Mouse (Mus musculus): Measurements from ENCODE around the gene Zfp687. TPM values are rescaled to one million over a fixed set of nuclear protein-coding genes. Genes with fewer than 3 reads are reported as not detected.

The Zfp687 gene
- total and polyA plus RNA-seq, 2 experiments from 2014 or later: 13.1 to 23.1 TPM

DNA sequence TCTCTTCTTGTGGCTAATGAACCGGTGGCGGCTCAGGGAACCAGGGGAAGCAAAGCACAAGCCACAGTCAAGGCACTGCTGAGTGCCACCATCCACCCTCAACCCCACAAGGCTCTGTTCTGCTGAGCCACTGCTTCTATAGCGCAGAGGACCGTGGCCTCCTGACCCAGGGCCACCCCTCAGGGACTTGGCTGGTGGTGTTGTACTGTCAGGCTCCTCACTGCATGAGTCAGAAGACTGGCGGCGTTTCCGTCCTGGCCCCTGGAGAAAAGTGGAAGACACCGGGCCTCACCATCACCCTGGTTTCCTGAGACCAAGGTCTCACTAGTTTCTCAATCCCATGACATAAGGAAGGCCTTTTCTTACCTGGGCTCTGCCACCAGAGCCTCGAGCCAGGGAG lies 7.5 kb downstream of the Zfp687 start:
- 88% methylated on average over 9 of the region's 9 CpGs for whole genome bisulfite sequencing
- Histone ChIP-seq H3K27ac (ENCODE audit: low read depth, low read length) (no peak overlapping the region), H3K27me3 (ENCODE audit: insufficient read depth, low read length) (no peaks in the 10 kb centered on the region), H3K4me1 (ENCODE audit: insufficient read depth) (no peaks in the 10 kb centered on the region), H3K9ac (no peak overlapping the region), H3K4me2 (ENCODE audit: low read depth) (no peak overlapping the region), H3K36me3 (ENCODE audit: insufficient read depth) (peaks cover 82% of the 10 kb centered on the region), H3K9me3 (ENCODE audit: low read length) (no peaks in the 10 kb centered on the region), H3K4me3 (ENCODE audit: low read depth, low read length) (no peak overlapping the region)
- DNase-seq: no peak
- ATAC-seq: no peak
- no peak for TF ChIP-seq CTCF (IDR thresholded peaks at IDR 0.05; ENCODE audit: low read depth)

- no peak overlapping the region for H3K4me2 ChIP-seq (ENCODE audit: low read depth)
- no peak overlapping the region for H3K4me3 ChIP-seq (ENCODE audit: low read depth, low read length)
- H3K27me3 ChIP-seq (ENCODE audit: insufficient read depth, low read length): no peaks in the 10 kb centered on the region
- H3K9me3 ChIP-seq (ENCODE audit: low read length): no peaks in the 10 kb centered on the region
- no peaks in the 10 kb centered on the region for H3K4me1 ChIP-seq (ENCODE audit: insufficient read depth)
- no peak overlapping the region for H3K27ac ChIP-seq (ENCODE audit: low read depth, low read length)
- ATAC-seq: no peak
- no peak for DNase-seq
- H3K9ac ChIP-seq: no peak overlapping the region
- H3K36me3 ChIP-seq (ENCODE audit: insufficient read depth): peaks cover 84% of the 10 kb centered on the region
- no peak for TF ChIP-seq CTCF (IDR thresholded peaks at IDR 0.05; ENCODE audit: low read depth)
- WGBS: 84% methylated on average over 3 of the region's 3 CpGs
These were observed 9.6 kb downstream of the Zfp687 start for GRCm38 (mm10) chr3:95005651-95006050.

DNA sequence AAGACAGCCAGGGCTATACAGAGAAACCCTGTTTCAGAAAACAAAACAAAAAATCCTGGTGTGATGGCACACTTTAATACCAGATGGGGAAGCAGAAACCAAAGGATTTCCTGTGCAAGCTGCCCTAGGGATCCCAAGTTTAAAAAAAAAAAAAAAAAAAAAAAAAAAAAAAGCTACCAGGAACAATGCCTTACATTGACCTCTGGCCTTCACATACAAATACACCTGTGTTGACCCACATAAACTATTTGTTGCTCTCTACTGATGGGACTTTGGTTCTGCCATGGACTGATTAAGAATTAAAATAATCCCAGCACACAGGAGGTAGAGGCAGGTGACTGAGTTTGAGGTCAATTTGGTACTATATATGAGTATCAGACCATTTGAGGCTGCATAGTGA lies 12.0 kb downstream of the Zfp687 start:
- no peak overlapping the region for H3K4me3 ChIP-seq (ENCODE audit: low read depth, low read length)
- no peak for DNase-seq
- H3K4me2 ChIP-seq (ENCODE audit: low read depth): no peak overlapping the region
- TF ChIP-seq CTCF (IDR thresholded peaks at IDR 0.05; ENCODE audit: low read depth): no peak
- H3K36me3 ChIP-seq (ENCODE audit: insufficient read depth): peaks cover 79% of the 10 kb centered on the region
- H3K9ac ChIP-seq: no peak overlapping the region
- H3K27ac ChIP-seq (ENCODE audit: low read depth, low read length): no peak overlapping the region
- no peaks in the 10 kb centered on the region for H3K27me3 ChIP-seq (ENCODE audit: insufficient read depth, low read length)
- no peaks in the 10 kb centered on the region for H3K4me1 ChIP-seq (ENCODE audit: insufficient read depth)
- no peak for ATAC-seq
- H3K9me3 ChIP-seq (ENCODE audit: low read length): no peaks in the 10 kb centered on the region

- Histone ChIP-seq H3K9ac (no peak overlapping the region), H3K27ac (ENCODE audit: low read depth, low read length) (no peak overlapping the region), H3K4me1 (ENCODE audit: insufficient read depth) (no peaks in the 10 kb centered on the region), H3K27me3 (ENCODE audit: insufficient read depth, low read length) (no peaks in the 10 kb centered on the region), H3K4me3 (ENCODE audit: low read depth, low read length) (no peak overlapping the region), H3K36me3 (ENCODE audit: insufficient read depth) (peaks cover 79% of the 10 kb centered on the region), H3K4me2 (ENCODE audit: low read depth) (no peak overlapping the region), H3K9me3 (ENCODE audit: low read length) (no peaks in the 10 kb centered on the region)
- 29% methylated on average over 4 of the region's 4 CpGs for WGBS
- ATAC-seq: peak; percentile 49; the same call in 1 of the 2 replicates
- DNase-seq: peak; percentile 14
- no peak for TF ChIP-seq CTCF (IDR thresholded peaks at IDR 0.05; ENCODE audit: low read depth)
These were observed 12.7 kb downstream of the Zfp687 start for GRCm38 (mm10) chr3:95002569-95002968.

DNA sequence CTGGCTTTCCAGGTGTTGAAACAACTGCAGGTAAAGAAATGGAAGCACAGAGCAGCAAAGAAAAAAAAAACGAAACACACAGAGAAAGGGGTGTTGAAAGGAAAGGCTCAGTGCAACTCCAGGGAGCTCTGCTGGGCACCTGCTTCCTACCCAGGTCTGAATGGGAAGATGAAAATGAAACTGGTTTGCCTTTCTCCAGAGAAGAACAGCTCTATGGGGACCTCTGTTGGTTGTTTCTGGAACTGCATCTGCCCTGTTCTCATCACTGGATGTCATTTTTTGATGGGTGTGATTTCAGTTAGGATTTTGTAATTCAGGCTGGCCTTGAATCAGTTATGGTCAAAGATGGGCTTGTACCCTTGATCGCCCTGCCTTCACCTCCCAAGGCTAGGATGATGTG lies 18.3 kb downstream of the Zfp687 start:
- peak; percentile 93 for TF ChIP-seq CTCF (IDR thresholded peaks at IDR 0.05; ENCODE audit: low read depth)
- Histone ChIP-seq H3K27me3 (ENCODE audit: insufficient read depth, low read length) (no peaks in the 10 kb centered on the region), H3K4me3 (ENCODE audit: low read depth, low read length) (no peak overlapping the region), H3K27ac (ENCODE audit: low read depth, low read length) (no peak overlapping the region), H3K4me1 (ENCODE audit: insufficient read depth) (no peaks in the 10 kb centered on the region), H3K9me3 (ENCODE audit: low read length) (no peaks in the 10 kb centered on the region), H3K4me2 (ENCODE audit: low read depth) (no peak overlapping the region), H3K36me3 (ENCODE audit: insufficient read depth) (peaks cover 85% of the 10 kb centered on the region), H3K9ac (no peak overlapping the region)
- ATAC-seq: peak; percentile 54
- 48% methylated on average over 2 of the region's 2 CpGs for WGBS
- DNase-seq: peak; percentile 88

DNA sequence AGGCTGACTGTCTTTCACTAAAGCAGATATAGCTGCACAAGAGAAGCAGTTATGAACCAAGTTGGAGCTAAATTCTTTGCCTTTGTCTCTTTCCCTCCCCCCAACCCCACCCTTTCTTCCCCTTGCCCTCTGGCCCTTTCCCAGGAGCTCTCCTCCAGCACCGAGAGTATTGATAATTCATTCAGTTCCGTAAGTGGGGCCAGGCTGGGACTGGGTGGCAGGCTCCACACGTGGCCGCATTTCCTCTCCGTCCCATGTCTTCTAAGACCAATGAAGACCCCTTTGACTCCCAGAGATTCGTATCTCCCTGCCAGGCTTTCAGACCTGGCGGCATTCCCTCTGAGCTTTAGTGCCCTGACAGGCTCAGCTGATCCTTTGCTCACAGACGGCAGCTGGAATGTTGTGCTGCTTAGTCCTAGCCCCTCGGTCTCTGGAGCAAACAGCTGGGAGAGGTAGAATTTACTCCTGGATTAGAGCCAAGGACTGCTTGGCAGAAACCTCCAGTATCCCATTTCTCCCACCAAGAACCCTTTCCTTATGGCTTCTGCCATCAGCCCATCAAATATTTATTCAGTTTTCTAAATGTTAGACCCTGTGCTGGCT lies 26.0 kb downstream of the Zfp687 start:
- H3K9me3 ChIP-seq (ENCODE audit: low read length): no peaks in the 10 kb centered on the region
- H3K27ac ChIP-seq (ENCODE audit: low read depth, low read length): no peak overlapping the region
- H3K4me1 ChIP-seq (ENCODE audit: insufficient read depth): no peaks in the 10 kb centered on the region
- DNase-seq: no peak
- H3K4me3 ChIP-seq (ENCODE audit: low read depth, low read length): no peak overlapping the region
- H3K4me2 ChIP-seq (ENCODE audit: low read depth): no peak overlapping the region
- no peaks in the 10 kb centered on the region for H3K27me3 ChIP-seq (ENCODE audit: insufficient read depth, low read length)
- ATAC-seq: no peak
- 38% methylated on average over 9 of the region's 9 CpGs for WGBS
- no peak overlapping the region for H3K9ac ChIP-seq
- peaks cover 50% of the 10 kb centered on the region for H3K36me3 ChIP-seq (ENCODE audit: insufficient read depth)
- TF ChIP-seq CTCF (IDR thresholded peaks at IDR 0.05; ENCODE audit: low read depth): no peak

DNA sequence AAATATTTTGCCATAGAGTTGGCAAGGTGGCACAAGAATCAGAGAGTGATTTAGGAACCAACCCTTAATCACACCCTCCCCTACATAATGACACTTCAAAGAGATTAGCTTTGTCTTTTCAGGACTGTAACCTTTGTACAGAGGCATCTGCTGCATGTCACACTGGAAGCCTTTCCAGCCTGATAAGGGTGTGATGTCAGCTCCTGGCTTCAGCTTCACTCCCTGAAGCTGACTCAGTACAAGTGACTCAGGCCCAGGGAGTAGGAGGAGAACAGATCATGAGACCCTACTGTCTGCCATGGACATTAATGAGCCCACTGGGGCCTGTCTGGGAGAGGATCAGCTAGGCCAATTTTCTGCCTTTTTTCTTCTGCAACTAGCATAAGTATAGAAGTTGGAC lies 27.7 kb downstream of the Zfp687 start:
- ATAC-seq (no peak), DNase-seq (no peak)
- H3K27ac ChIP-seq (ENCODE audit: low read depth, low read length): no peak overlapping the region
- no peaks in the 10 kb centered on the region for H3K27me3 ChIP-seq (ENCODE audit: insufficient read depth, low read length)
- H3K4me2 ChIP-seq (ENCODE audit: low read depth): no peak overlapping the region
- H3K9ac ChIP-seq: no peak overlapping the region
- H3K36me3 ChIP-seq (ENCODE audit: insufficient read depth): peaks cover 39% of the 10 kb centered on the region
- no peak overlapping the region for H3K4me3 ChIP-seq (ENCODE audit: low read depth, low read length)
- H3K9me3 ChIP-seq (ENCODE audit: low read length): no peaks in the 10 kb centered on the region
- no peak for TF ChIP-seq CTCF (IDR thresholded peaks at IDR 0.05; ENCODE audit: low read depth)
- no peaks in the 10 kb centered on the region for H3K4me1 ChIP-seq (ENCODE audit: insufficient read depth)

All from forebrain, postnatal 0 days (tissue).